Mouse (Mus musculus) small intestine, adult 2 months (tissue): ENCODE data around the gene Slc29a2.

Experiments used
- CTCF ChIP-seq: fragments of 200-500 bp; IDR thresholded peaks from 2 replicates; pipeline ENCODE4 v1.5.1; 2012; ENCODE audit warnings: low read depth, mild to moderate bottlenecking, control low read depth, inconsistent platforms, low read length, moderate library complexity, mixed read lengths; ENCODE audit not compliant: insufficient replicate concordance, insufficient read length; ENCODE audit errors: extremely low read depth
- POLR2A ChIP-seq: fragments of 200-500 bp; IDR thresholded peaks from 2 replicates; pipeline ENCODE4 v1.6.1; 2012; ENCODE audit warnings: low read depth, mild to moderate bottlenecking, control low read depth, inconsistent platforms, low read length, moderate library complexity

GRCm38 (mm10) chr19:5069486-5069885, 45.8 kb downstream of the Slc29a2 start:
- TF ChIP-seq POLR2A, result no peak
- TF ChIP-seq CTCF, result no peak
